Comparison of ENCODE assay signal across 15 mouse cellular contexts in genomic region chr6:21798581-21798980, GRCm38 (mm10). TPM values are rescaled to one million over a fixed set of nuclear protein-coding genes. Genes with fewer than 3 reads are reported as not detected.
A peak's percentile ranks its signal among the peaks of the same experiment; 100 is the strongest.
DNase-seq lines count a peak whose midpoint lies in the region; ATAC-seq and TF ChIP-seq lines count a peak whose summit lies in the region.
"Had no signal": no experiment of that assay in that cellular context is flagged by ENCODE, and none has a peak within 500 bp of the region (broad histone marks: within the 10 kb centered on the region; RNA-seq: fewer than 3 reads in every experiment).

No protein-coding gene starts in this region.

- H3K27ac ChIP-seq in thymus, adult 2 months (ENCODE audit: control insufficient read depth, insufficient read depth, low read length): no peak overlapping the region
- H3K27ac ChIP-seq: embryonic facial prominence, embryonic 12.5 days; heart, embryonic 13.5 days had no signal

- no peaks in the 10 kb centered on the region for H3K4me1 ChIP-seq in thymus, adult 2 months (replicated peaks; ENCODE audit: control insufficient read depth, insufficient read depth, low read length)
- H3K4me1 ChIP-seq: embryonic facial prominence, embryonic 12.5 days had no signal

- no peak overlapping the region for H3K4me3 ChIP-seq in thymus, adult 2 months (ENCODE audit: control insufficient read depth, insufficient read depth, low read length)
- H3K4me3 ChIP-seq: embryonic facial prominence, embryonic 12.5 days; heart, embryonic 13.5 days; myocyte had no signal

- no peaks in the 10 kb centered on the region for H3K36me3 ChIP-seq in thymus, adult 2 months (ENCODE audit: control insufficient read depth, insufficient read depth, low read length)
- H3K36me3 ChIP-seq: embryonic facial prominence, embryonic 12.5 days had no signal

- ATAC-seq in granulocyte monocyte progenitor cell, adult 5-6 weeks (replicated peaks; ENCODE audit: poor library complexity, severe bottlenecking): no peak
- ATAC-seq: forebrain, embryonic 14.5 days had no signal

- TF ChIP-seq POLR2A in thymus, adult 2 months (IDR thresholded peaks at IDR 0.05; ENCODE audit: control insufficient read depth, extremely low read depth, insufficient read depth, low read length, poor library complexity): no peak

- peak; percentile 43 to 61 for DNase-seq in heart, adult 9 months (ENCODE audit: low spot score in 2 of 2)
- DNase-seq in heart, postnatal 25 days (ENCODE audit: low spot score): no peak
- peak; percentile 26 for DNase-seq in adrenal gland, postnatal 25 days
- peak; percentile 55 to 69 for DNase-seq in kidney, adult 8-10 months
- peak; percentile 76 for DNase-seq in lung, postnatal 10 days
- DNase-seq in layer of hippocampus, postnatal 10 days (ENCODE audit: low spot score in 2 of 2): no peak
- DNase-seq in thymus, adult 2 months: no peak
- DNase-seq: cerebellum, adult 9-11 months; layer of hippocampus, postnatal 36 days; spleen, adult 18-20 months had no signal

- WGBS in thymus, adult 2 months: 64% methylated on average over 9 of the region's 9 CpGs

- H3K27me3 ChIP-seq in thymus, adult 2 months (ENCODE audit: control insufficient read depth, insufficient read depth, low read length): no peaks in the 10 kb centered on the region
- H3K27me3 ChIP-seq: embryonic facial prominence, embryonic 12.5 days; heart, embryonic 13.5 days had no signal

- TF ChIP-seq CTCF in thymus, adult 2 months (IDR thresholded peaks at IDR 0.05; ENCODE audit: borderline replicate concordance, control insufficient read depth, extremely low read depth, insufficient read depth, low read length, poor library complexity): no peak

- intact Hi-C loops in heart, postnatal 25 days (cut with DNase I): loop anchor here (5.0 kb wide), 1 partner anchor 299 kb away; no protein-coding TSS in a partner anchor

RNA-seq across cellular contexts. Expression of gene Tspan12, which starts 53.7 kb away (rescaled TPM):
- 10 to 100 TPM; 79.4 to 85.1 TPM for total RNA-seq in heart, postnatal 25 days (2021)
- 150 and 159 TPM in 2 replicates for total RNA-seq in adrenal gland, postnatal 25 days (2021)
- total RNA-seq in granulocyte monocyte progenitor cell, adult 5-6 weeks (2014; fragmentation: Nextera tagmentation): not detected in 2 replicates
- not detected in 2 replicates for total RNA-seq in granulocyte monocyte progenitor cell, adult 5-6 weeks (2017)
- total RNA-seq in layer of hippocampus, postnatal 10 days (2021): 10 to 100 TPM; 27.9 to 33.2 TPM
- 2.0 and 3.0 TPM in 2 replicates for polyA plus RNA-seq in thymus, adult 2 months (2012; rRNA removed)

Comparison
In these comparisons a context has a peak if more than half of its experiments do, and no peak if none do; other contexts are left out.
1. DNase-seq: peak in heart, adult 9 months (2 of 2), adrenal gland, postnatal 25 days (single experiment), kidney, adult 8-10 months (2 of 2) and lung, postnatal 10 days (single experiment); none in heart, postnatal 25 days (single experiment), layer of hippocampus, postnatal 10 days (0 of 2) and thymus, adult 2 months (single experiment).
2. RNA of gene Tspan12, which starts 53.7 kb away (total RNA-seq): 150 to 159 TPM in adrenal gland, postnatal 25 days, 79.4 to 85.1 TPM in heart, postnatal 25 days and 27.9 to 33.2 TPM in layer of hippocampus, postnatal 10 days; not detected in granulocyte monocyte progenitor cell, adult 5-6 weeks; every median in the first group is over 10 times any median in the second.